Mouse (Mus musculus): ENCODE data around the gene Gm973. TPM values are rescaled to one million over a fixed set of nuclear protein-coding genes. Genes with fewer than 3 reads are reported as not detected.
"Not testable (repeated sequence)": the region's sequence is repeated elsewhere in the genome, so short reads cannot be mapped to it uniquely, and the experiment has no call there.

Gm973 gene
- total and polyA plus RNA-seq, 3 experiments = 0.05 to 3.7 TPM; not detected in 1

DNA sequence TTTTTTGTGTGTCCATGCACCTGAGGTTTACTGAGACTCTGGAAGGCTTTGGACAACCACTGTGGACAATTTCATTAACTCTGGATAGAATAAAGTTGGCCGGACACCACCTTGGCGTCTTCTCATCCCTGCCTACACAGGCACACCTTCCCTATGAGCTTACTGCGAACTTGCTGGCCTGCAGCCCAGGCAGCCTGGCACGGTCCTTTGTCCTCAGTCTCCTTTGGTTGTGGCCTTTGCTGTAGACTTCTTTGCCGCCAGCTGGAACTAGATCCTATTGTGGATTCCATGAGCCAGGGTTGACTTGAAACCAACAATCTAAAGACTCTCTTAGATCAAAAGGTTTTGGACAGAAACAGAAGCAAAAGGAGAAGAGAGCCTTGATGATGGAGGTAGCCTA, 109.3 kb downstream of the Gm973 start:
- DNase-seq (ENCODE audit: low spot score) (no peak), ATAC-seq (ENCODE audit: extremely low read depth, insufficient number of reproducible peaks, low FRiP score, poor library complexity, severe bottlenecking) (no peak)
- no peaks in the 10 kb centered on the region for H3K36me3 ChIP-seq (replicated peaks)
- peak overlapping the region; percentile 28; the same call in 1 of the 2 replicates for H3K4me3 ChIP-seq (ENCODE audit: low read depth, low read length)
- no peaks in the 10 kb centered on the region for H3K9me3 ChIP-seq (replicated peaks)
- no peak for TF ChIP-seq POLR2AphosphoS5 (IDR thresholded peaks at IDR 0.05; ENCODE audit: insufficient replicate concordance, low read depth, low read length)
- no peak for TF ChIP-seq CTCF (IDR thresholded peaks at IDR 0.05; ENCODE audit: low read depth, low read length)
- TF ChIP-seq TAL1 (conservative IDR thresholded peaks at IDR 0.05; ENCODE audit: low read depth, low read length) = no peak
- no peak for TF ChIP-seq GATA1 (IDR thresholded peaks at IDR 0.05; ENCODE audit: borderline replicate concordance, low read length)
- TF ChIP-seq GATA2 (IDR thresholded peaks at IDR 0.05; ENCODE audit: borderline replicate concordance, low read depth, low read length) = no peak
- peaks cover 15% of the 10 kb centered on the region for H3K4me1 ChIP-seq (ENCODE audit: insufficient read depth, low read depth, low read length)
- H3K27me3 ChIP-seq (ENCODE audit: insufficient read depth, low read length) = no peaks in the 10 kb centered on the region; the same call in 1 of the 2 replicates

GRCm38 (mm10) chr1:59629194-59629593, 113.1 kb downstream of the Gm973 start:
- no peaks in the 10 kb centered on the region for H3K36me3 ChIP-seq (replicated peaks)
- ATAC-seq (ENCODE audit: extremely low read depth, insufficient number of reproducible peaks, low FRiP score, poor library complexity, severe bottlenecking) = no peak
- H3K4me1 ChIP-seq (ENCODE audit: insufficient read depth, low read depth, low read length) = peaks cover 34% of the 10 kb centered on the region
- no peaks in the 10 kb centered on the region for H3K9me3 ChIP-seq (replicated peaks)
- H3K27me3 ChIP-seq (ENCODE audit: insufficient read depth, low read length) = no peaks in the 10 kb centered on the region
- no peak overlapping the region for H3K4me3 ChIP-seq (ENCODE audit: low read depth, low read length)
- TF ChIP-seq GATA2 (IDR thresholded peaks at IDR 0.05; ENCODE audit: borderline replicate concordance, low read depth, low read length) (no peak), POLR2AphosphoS5 (IDR thresholded peaks at IDR 0.05; ENCODE audit: insufficient replicate concordance, low read depth, low read length) (no peak), CTCF (IDR thresholded peaks at IDR 0.05; ENCODE audit: low read depth, low read length) (no peak), TAL1 (conservative IDR thresholded peaks at IDR 0.05; ENCODE audit: low read depth, low read length) (no peak), GATA1 (IDR thresholded peaks at IDR 0.05; ENCODE audit: borderline replicate concordance, low read length) (no peak)
- DNase-seq (ENCODE audit: low spot score) = no peak

DNA sequence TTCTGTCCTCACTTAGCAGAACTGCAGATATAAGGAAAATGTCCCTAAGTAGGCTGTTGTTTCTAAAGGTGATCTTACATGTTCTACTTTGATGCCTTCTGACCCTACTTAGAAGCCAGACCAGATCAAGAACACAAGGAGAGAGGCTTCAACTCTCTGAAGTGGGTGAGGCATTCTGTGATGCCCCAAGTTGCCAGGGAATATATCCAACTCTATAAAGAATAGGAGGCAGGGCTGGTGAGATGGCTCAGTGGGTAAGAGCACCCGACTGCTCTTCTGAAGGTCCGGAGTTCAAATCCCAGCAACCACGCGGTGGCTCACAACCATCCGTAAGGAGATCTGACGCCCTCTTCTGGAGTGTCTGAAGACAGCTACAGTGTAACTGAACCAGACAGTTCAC, 114.3 kb downstream of the Gm973 start:
- H3K9me3 ChIP-seq (replicated peaks); DNase-seq (ENCODE audit: low spot score); H3K4me3 ChIP-seq (ENCODE audit: low read depth, low read length); H3K36me3 ChIP-seq (replicated peaks); H3K27me3 ChIP-seq (ENCODE audit: insufficient read depth, low read length); ATAC-seq (ENCODE audit: extremely low read depth, insufficient number of reproducible peaks, low FRiP score, poor library complexity, severe bottlenecking): not testable (repeated sequence)
- peaks cover 30% of the 10 kb centered on the region for H3K4me1 ChIP-seq (ENCODE audit: insufficient read depth, low read depth, low read length)

DNA sequence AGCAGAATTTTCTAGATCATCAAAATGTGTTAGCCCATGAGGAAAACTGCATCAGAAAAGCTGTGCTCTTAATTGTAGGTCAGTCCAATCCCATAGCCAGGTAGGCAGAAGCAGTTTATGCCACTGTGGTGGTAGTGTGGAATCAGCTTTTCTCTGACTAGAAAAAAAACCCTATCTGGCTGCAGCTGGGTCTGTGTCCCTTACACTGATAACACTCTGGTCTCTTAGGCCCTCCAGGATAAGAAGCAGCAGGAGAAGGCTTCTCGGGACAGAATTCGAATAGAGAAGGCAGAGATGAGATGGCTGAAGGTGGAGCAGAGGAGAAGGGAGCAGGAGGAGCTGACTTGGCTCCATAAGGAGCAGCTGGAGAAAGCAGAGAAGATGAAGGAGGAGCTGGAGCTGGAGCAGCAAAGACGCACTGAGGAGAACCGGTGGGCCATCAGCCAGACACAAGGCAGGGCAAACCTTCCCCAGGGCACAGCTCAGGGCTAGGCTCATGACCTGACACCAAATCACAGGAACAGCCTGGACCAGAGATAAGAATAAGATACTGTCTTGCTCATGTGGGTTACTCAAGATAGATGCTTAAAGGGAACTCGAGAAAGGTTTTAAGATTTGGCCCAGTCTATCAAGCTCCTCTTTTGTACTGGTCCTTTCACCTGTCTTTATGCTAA, 116.1 kb downstream of the Gm973 start:
- DNase-seq (ENCODE audit: low spot score) (no peak), ATAC-seq (ENCODE audit: extremely low read depth, insufficient number of reproducible peaks, low FRiP score, poor library complexity, severe bottlenecking) (peak; percentile 28)
- H3K4me3 ChIP-seq (ENCODE audit: low read depth, low read length) = peak overlapping the region; percentile 16; the same call in 1 of the 2 replicates
- H3K36me3 ChIP-seq (replicated peaks) = no peaks in the 10 kb centered on the region
- no peaks in the 10 kb centered on the region for H3K9me3 ChIP-seq (replicated peaks)
- no peaks in the 10 kb centered on the region for H3K27me3 ChIP-seq (ENCODE audit: insufficient read depth, low read length)
- H3K4me1 ChIP-seq (ENCODE audit: insufficient read depth, low read depth, low read length) = peaks cover 32% of the 10 kb centered on the region
- peak; percentile 31; the same call in 1 of the 2 replicates for TF ChIP-seq TAL1 (conservative IDR thresholded peaks at IDR 0.05; ENCODE audit: low read depth, low read length)
- TF ChIP-seq POLR2AphosphoS5 (IDR thresholded peaks at IDR 0.05; ENCODE audit: insufficient replicate concordance, low read depth, low read length) = no peak

DNA sequence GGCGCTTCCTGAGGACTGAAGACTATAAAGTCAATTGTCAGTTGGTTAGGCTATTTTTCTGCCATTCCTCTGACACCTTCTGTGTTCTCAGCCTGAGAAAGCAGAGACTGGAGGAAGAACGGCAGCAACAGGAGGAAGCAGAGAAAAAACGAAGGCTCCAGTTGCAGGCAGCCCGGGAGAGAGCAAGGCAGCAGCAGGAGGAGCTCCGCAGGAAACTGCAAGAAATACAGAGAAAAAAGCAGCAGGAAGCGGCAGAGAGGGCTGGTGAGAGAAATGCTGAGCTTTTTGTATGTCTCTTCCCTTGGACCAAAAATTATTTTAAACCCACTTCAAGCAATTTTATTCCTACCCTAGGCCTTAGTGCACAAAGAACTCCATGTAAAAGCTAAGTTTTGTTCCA, 117.0 kb downstream of the Gm973 start:
- Histone ChIP-seq H3K4me1 (ENCODE audit: insufficient read depth, low read depth, low read length) (peaks cover 32% of the 10 kb centered on the region), H3K27me3 (ENCODE audit: insufficient read depth, low read length) (no peaks in the 10 kb centered on the region), H3K9me3 (replicated peaks) (no peaks in the 10 kb centered on the region), H3K36me3 (replicated peaks) (no peaks in the 10 kb centered on the region), H3K4me3 (ENCODE audit: low read depth, low read length) (no peak overlapping the region)
- DNase-seq (ENCODE audit: low spot score) (no peak), ATAC-seq (ENCODE audit: extremely low read depth, insufficient number of reproducible peaks, low FRiP score, poor library complexity, severe bottlenecking) (no peak)
- TF ChIP-seq GATA2 (IDR thresholded peaks at IDR 0.05; ENCODE audit: borderline replicate concordance, low read depth, low read length) = no peak
- TF ChIP-seq TAL1 (conservative IDR thresholded peaks at IDR 0.05; ENCODE audit: low read depth, low read length) = no peak
- TF ChIP-seq CTCF (IDR thresholded peaks at IDR 0.05; ENCODE audit: low read depth, low read length) = no peak
- no peak for TF ChIP-seq POLR2AphosphoS5 (IDR thresholded peaks at IDR 0.05; ENCODE audit: insufficient replicate concordance, low read depth, low read length)
- no peak for TF ChIP-seq GATA1 (IDR thresholded peaks at IDR 0.05; ENCODE audit: borderline replicate concordance, low read length)

- Histone ChIP-seq H3K9me3 (replicated peaks) (no peaks in the 10 kb centered on the region), H3K4me1 (ENCODE audit: insufficient read depth, low read depth, low read length) (peaks cover 39% of the 10 kb centered on the region), H3K27me3 (ENCODE audit: insufficient read depth, low read length) (no peaks in the 10 kb centered on the region), H3K36me3 (replicated peaks) (peaks cover 20% of the 10 kb centered on the region), H3K4me3 (ENCODE audit: low read depth, low read length) (no peak overlapping the region)
- DNase-seq (ENCODE audit: low spot score) = no peak
- TF ChIP-seq TAL1 (conservative IDR thresholded peaks at IDR 0.05; ENCODE audit: low read depth, low read length) (no peak), POLR2AphosphoS5 (IDR thresholded peaks at IDR 0.05; ENCODE audit: insufficient replicate concordance, low read depth, low read length) (no peak), CTCF (IDR thresholded peaks at IDR 0.05; ENCODE audit: low read depth, low read length) (no peak), GATA2 (IDR thresholded peaks at IDR 0.05; ENCODE audit: borderline replicate concordance, low read depth, low read length) (no peak), GATA1 (IDR thresholded peaks at IDR 0.05; ENCODE audit: borderline replicate concordance, low read length) (no peak)
- ATAC-seq (ENCODE audit: extremely low read depth, insufficient number of reproducible peaks, low FRiP score, poor library complexity, severe bottlenecking) = no peak
These were observed 120.3 kb downstream of the Gm973 start for GRCm38 (mm10) chr1:59636349-59636748.

DNA sequence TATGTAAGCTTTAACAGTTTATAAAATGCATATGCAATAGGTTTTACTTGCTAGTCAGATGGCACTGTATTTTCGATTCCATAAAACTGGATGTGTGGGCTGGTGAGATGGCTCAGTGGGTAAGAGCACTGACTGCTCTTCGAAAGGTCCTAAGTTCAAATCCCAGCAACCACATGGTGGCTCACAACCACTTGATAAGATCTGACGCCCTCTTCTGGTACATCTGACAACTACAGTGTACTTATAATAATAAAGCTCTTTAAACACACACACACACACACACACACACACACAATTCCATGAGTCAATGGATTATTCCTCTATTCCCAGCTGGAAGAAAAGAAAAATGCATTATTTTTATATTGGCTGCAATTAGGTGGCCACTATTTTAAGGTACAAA, 122.3 kb downstream of the Gm973 start:
- peaks cover 45% of the 10 kb centered on the region for H3K4me1 ChIP-seq (ENCODE audit: insufficient read depth, low read depth, low read length)
- DNase-seq (ENCODE audit: low spot score) = no peak

More for the DNA sequence above, 122.3 kb downstream of the Gm973 start:
- no peaks in the 10 kb centered on the region for H3K27me3 ChIP-seq (ENCODE audit: insufficient read depth, low read length)
- ATAC-seq (ENCODE audit: extremely low read depth, insufficient number of reproducible peaks, low FRiP score, poor library complexity, severe bottlenecking) = no peak
- no peaks in the 10 kb centered on the region for H3K9me3 ChIP-seq (replicated peaks)
- H3K36me3 ChIP-seq (replicated peaks) = peaks cover 27% of the 10 kb centered on the region
- no peak overlapping the region for H3K4me3 ChIP-seq (ENCODE audit: low read depth, low read length)
- TF ChIP-seq POLR2AphosphoS5 (IDR thresholded peaks at IDR 0.05; ENCODE audit: insufficient replicate concordance, low read depth, low read length) (no peak), CTCF (IDR thresholded peaks at IDR 0.05; ENCODE audit: low read depth, low read length) (no peak), GATA2 (IDR thresholded peaks at IDR 0.05; ENCODE audit: borderline replicate concordance, low read depth, low read length) (no peak), GATA1 (IDR thresholded peaks at IDR 0.05; ENCODE audit: borderline replicate concordance, low read length) (no peak), TAL1 (conservative IDR thresholded peaks at IDR 0.05; ENCODE audit: low read depth, low read length) (no peak)

All from G1E (cell line).